Mouse (Mus musculus) ES-Bruce4 (cell line): ENCODE data around the gene Col18a1. TPM values are rescaled to one million over a fixed set of nuclear protein-coding genes. Genes with fewer than 3 reads are reported as not detected.

Experiments
- H3K27ac ChIP-seq: 2 replicates; pipeline ENCODE4 v1.5.1; 2012; ENCODE audit warnings: low read length, inconsistent platforms; ENCODE audit not compliant: insufficient read depth
- H3K27me3 ChIP-seq: 2 replicates; pipeline ENCODE4 v1.6.1; 2012; ENCODE audit warnings: mild to moderate bottlenecking, low read length, inconsistent platforms; ENCODE audit not compliant: control insufficient read depth, poor library complexity, insufficient read depth, severe bottlenecking
- H3K36me3 ChIP-seq: 2 replicates; pipeline ENCODE4 v1.6.1; 2012; ENCODE audit warnings: inconsistent platforms, mild to moderate bottlenecking, low read length, moderate library complexity; ENCODE audit not compliant: control insufficient read depth, poor library complexity, insufficient read depth, severe bottlenecking
- H3K4me1 ChIP-seq: one replicate; pipeline ENCODE4 v1.8.1; 2011; ENCODE audit warnings: low read length; ENCODE audit not compliant: control insufficient read depth, insufficient read depth
- H3K4me3 ChIP-seq: 2 replicates; pipeline ENCODE4 v1.5.1; 2011; ENCODE audit warnings: low read depth, mild to moderate bottlenecking, low read length
- H3K9ac ChIP-seq: 2 replicates; pipeline ENCODE4 v1.6.1; 2012; ENCODE audit warnings: low read depth, mild to moderate bottlenecking, inconsistent platforms; ENCODE audit not compliant: poor library complexity, severe bottlenecking
- H3K9me3 ChIP-seq: replicated peaks from 2 replicates; pipeline ENCODE4 v1.6.1; 2012; ENCODE audit warnings: mild to moderate bottlenecking, low read length, inconsistent platforms; ENCODE audit not compliant: control insufficient read depth, poor library complexity, insufficient read depth, severe bottlenecking
- CTCF ChIP-seq: IDR thresholded peaks from one replicate; pipeline ENCODE4 v1.8.1; 2011; ENCODE audit warnings: low read depth, low read length
- EP300 ChIP-seq: IDR thresholded peaks from 2 replicates; pipeline ENCODE4 v1.6.1; 2011; ENCODE audit warnings: low read depth, low read length; ENCODE audit not compliant: insufficient read depth
- POLR2A ChIP-seq: IDR thresholded peaks from one replicate; pipeline ENCODE4 v1.8.1; 2011; ENCODE audit warnings: low read length; ENCODE audit not compliant: insufficient read depth
- polyA plus RNA-seq: library from polyadenylated mRNA; stranded (reverse); fragments of >200 nt; gene quantifications from 2 replicates; pipeline ENCODE4 v1.2.4, GENCODE M21; 2011; ENCODE audit warnings: low read depth; ENCODE audit not compliant: missing spikeins, insufficient read depth, insufficient read length

Col18a1 gene
- polyA plus RNA-seq, 1 experiment, result 273 TPM

DNA sequence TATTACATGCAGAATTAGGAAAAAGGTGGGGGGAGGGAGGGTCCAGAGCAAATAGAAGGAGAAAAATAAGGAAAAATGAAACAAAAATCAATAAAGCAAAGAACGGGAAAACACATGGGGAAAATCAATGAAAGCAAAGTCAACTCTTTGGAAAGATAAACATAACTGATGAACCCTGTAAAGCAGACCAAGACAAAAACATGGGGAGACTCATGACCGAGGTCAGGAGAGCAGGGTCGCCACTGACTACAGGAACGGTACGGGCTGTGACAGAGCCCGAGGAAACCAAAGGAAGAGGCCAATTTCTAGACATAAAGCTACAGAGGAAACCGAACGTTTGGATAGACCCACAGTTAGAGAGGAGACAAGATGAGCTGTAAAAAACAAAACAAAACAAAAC lies 62.7 kb downstream of the Col18a1 start:
- H3K27me3 ChIP-seq, result no peaks in the 10 kb centered on the region
- H3K4me1 ChIP-seq, result no peaks in the 10 kb centered on the region
- H3K27ac ChIP-seq, result no peak overlapping the region
- H3K36me3 ChIP-seq, result no peaks in the 10 kb centered on the region
- no peak overlapping the region for H3K9ac ChIP-seq
- no peak overlapping the region for H3K4me3 ChIP-seq
- H3K9me3 ChIP-seq, result no peaks in the 10 kb centered on the region
- TF ChIP-seq CTCF (no peak), POLR2A (no peak)

DNA sequence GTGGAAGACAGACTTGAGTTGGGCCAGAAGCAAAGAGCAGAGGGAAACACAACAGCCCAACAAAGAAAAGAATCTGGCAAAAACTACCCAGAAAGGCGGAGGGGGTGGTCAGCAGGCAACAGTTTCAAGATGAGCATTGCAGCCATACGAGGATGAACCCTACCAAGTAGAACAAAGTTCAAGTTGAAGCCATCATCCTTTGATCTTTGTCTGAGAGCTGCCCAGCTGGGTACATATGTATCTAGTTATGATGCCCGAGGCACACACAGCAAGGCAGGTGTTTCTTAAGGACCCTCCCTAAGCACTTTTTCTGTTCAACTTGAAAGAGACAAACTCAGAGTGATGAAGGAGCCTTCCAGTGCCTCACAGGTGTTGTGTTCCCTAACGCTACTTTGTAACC lies 66.6 kb downstream of the Col18a1 start:
- TF ChIP-seq POLR2A (no peak), EP300 (no peak), CTCF (no peak)
- H3K4me3 ChIP-seq, result no peak overlapping the region
- H3K4me1 ChIP-seq, result no peaks in the 10 kb centered on the region
- no peak overlapping the region for H3K9ac ChIP-seq
- H3K9me3 ChIP-seq, result no peaks in the 10 kb centered on the region
- no peak overlapping the region for H3K27ac ChIP-seq
- no peaks in the 10 kb centered on the region for H3K27me3 ChIP-seq
- peaks cover 4% of the 10 kb centered on the region; the same call in 1 of the 2 replicates for H3K36me3 ChIP-seq

DNA sequence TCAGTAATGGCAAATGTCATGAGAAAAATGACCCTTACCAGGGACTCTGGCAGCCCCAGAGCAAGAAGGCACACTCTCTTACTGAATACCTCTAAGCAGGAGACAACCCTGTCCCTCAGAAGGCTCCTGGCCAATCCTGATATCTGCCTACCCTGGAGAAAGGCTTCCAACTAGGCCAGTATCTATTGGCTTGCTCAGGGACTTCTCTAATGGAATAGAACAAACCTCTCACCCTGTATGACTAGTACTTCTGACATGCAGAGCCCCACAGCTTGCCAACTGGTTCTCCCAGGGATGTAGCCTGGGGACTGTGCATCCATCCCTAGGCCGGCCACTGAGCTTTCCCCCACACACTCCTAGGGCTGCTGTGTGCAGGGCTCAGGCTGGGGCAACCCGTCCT lies 67.7 kb downstream of the Col18a1 start:
- no peaks in the 10 kb centered on the region; the same call in 1 of the 2 replicates for H3K9me3 ChIP-seq
- H3K4me3 ChIP-seq, result no peak overlapping the region
- H3K4me1 ChIP-seq, result no peaks in the 10 kb centered on the region
- peaks cover 5% of the 10 kb centered on the region; the same call in 1 of the 2 replicates for H3K36me3 ChIP-seq
- TF ChIP-seq CTCF, result no peak
- no peak for TF ChIP-seq EP300
- TF ChIP-seq POLR2A, result no peak
- no peak overlapping the region for H3K27ac ChIP-seq
- no peak overlapping the region for H3K9ac ChIP-seq
- no peaks in the 10 kb centered on the region for H3K27me3 ChIP-seq

DNA sequence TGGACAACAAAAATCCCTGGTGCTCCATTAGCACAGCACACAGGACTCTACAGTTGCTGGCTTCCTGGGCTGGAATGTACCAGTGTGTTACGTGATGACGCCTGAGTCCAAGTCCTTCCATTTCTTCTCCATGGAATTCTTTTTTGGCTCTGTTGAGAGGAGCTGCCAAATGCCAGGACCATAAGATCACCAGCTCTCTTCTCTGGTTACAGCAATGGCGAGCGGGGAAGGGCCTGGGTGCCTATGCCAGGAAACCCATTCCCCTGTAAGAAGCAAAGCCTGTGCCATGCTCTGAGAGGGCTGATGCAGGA lies 68.5 kb downstream of the Col18a1 start:
- TF ChIP-seq POLR2A, result no peak
- TF ChIP-seq EP300, result no peak
- TF ChIP-seq CTCF, result no peak
- H3K9me3 ChIP-seq, result no peaks in the 10 kb centered on the region; the same call in 1 of the 2 replicates
- H3K36me3 ChIP-seq, result peaks cover 5% of the 10 kb centered on the region; the same call in 1 of the 2 replicates
- no peak overlapping the region for H3K4me3 ChIP-seq
- no peak overlapping the region for H3K27ac ChIP-seq
- no peak overlapping the region for H3K9ac ChIP-seq
- no peaks in the 10 kb centered on the region for H3K27me3 ChIP-seq
- H3K4me1 ChIP-seq, result no peaks in the 10 kb centered on the region

DNA sequence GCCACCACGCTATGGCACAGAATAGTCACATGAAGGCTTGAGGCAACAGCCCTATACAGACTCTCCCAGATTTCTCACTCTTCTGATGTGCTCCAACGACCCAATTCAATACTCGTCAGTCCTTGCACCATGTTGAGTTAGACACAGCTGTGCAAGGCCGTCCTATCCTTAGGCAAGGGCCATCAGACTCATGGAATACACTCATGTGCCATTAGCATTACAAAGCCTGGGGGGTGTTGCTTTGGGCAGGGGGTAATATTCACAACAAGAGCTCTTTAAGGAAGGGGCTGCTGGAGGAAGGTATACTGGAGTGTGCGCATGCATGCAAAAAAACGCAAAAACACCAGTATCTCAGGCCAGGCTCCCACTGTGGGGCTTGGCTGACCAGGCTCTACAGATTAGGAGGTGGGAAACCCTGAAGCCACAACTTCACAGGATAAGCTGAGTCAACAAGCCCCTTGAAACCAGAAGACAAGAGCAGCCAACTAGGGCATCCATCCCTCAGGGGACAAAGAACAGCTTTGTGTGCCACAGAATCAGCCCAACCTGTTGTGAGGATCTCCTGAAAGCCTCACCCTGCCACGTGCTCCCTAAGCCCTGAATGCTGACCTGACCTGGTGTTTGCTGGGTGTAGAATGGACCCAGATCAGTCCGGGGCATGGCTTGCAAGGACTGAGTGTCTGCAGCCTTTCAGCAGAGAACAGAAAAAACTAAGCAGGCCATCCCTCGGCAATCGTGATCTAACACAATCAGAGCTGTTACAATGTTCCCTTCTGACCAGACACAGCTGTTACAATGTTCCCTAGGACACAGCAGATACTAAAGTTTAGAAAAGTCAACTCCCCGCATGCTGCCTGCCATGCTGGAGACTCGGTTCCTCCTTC lies 69.1 kb downstream of the Col18a1 start:
- Histone ChIP-seq H3K9me3 (no peaks in the 10 kb centered on the region; the same call in 1 of the 2 replicates), H3K27me3 (no peaks in the 10 kb centered on the region), H3K4me3 (no peak overlapping the region), H3K9ac (no peak overlapping the region), H3K36me3 (peaks cover 5% of the 10 kb centered on the region; the same call in 1 of the 2 replicates), H3K4me1 (no peaks in the 10 kb centered on the region), H3K27ac (no peak overlapping the region)
- no peak for TF ChIP-seq EP300
- no peak for TF ChIP-seq POLR2A
- no peak for TF ChIP-seq CTCF

DNA sequence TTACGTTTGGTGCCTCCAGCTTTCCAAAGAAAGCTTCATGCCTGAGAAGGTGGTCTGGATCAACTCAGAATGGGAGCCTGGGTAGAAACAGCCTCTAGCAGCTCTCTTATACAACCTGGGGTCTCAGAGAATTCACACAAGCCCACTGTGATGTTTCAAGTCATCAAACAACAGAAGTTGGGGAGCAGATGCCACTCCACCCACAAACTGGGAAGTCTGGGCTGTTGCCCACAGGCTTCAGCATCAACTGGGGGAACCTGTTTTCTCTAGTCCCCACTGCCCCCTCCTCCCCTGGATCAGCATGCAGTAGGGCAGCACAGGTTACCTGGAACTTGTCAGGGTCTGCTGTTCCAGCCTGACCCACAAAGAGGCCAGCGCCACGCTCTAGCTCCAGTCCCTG lies 70.7 kb downstream of the Col18a1 start:
- H3K9me3 ChIP-seq, result no peaks in the 10 kb centered on the region; the same call in 1 of the 2 replicates
- H3K36me3 ChIP-seq, result peaks cover 8% of the 10 kb centered on the region; the same call in 1 of the 2 replicates
- H3K27ac ChIP-seq, result no peak overlapping the region
- H3K4me1 ChIP-seq, result no peaks in the 10 kb centered on the region
- TF ChIP-seq POLR2A, result no peak
- H3K9ac ChIP-seq, result no peak overlapping the region
- H3K27me3 ChIP-seq, result no peaks in the 10 kb centered on the region
- H3K4me3 ChIP-seq, result no peak overlapping the region
